Mouse (Mus musculus): ENCODE measurements around the gene Pfkp. TPM values are rescaled to one million over a fixed set of nuclear protein-coding genes. Genes with fewer than 3 reads are reported as not detected.

Gene Pfkp
- polyA plus RNA-seq, 1 experiment, result 34.7 TPM

- TF ChIP-seq GATA1 (IDR thresholded peaks at IDR 0.05; ENCODE audit: low read length), result no peak
Observed at GRCm38 (mm10) chr13:6590846-6591245, 57.7 kb downstream of the Pfkp start.

GRCm38 (mm10) chr13:6586009-6586408, 62.6 kb downstream of the Pfkp start:
- no peak for TF ChIP-seq GATA1 (IDR thresholded peaks at IDR 0.05; ENCODE audit: low read length)

- TF ChIP-seq GATA1 (IDR thresholded peaks at IDR 0.05; ENCODE audit: low read length), result no peak
Observed at GRCm38 (mm10) chr13:6583499-6584125, 65.0 kb downstream of the Pfkp start.

DNA sequence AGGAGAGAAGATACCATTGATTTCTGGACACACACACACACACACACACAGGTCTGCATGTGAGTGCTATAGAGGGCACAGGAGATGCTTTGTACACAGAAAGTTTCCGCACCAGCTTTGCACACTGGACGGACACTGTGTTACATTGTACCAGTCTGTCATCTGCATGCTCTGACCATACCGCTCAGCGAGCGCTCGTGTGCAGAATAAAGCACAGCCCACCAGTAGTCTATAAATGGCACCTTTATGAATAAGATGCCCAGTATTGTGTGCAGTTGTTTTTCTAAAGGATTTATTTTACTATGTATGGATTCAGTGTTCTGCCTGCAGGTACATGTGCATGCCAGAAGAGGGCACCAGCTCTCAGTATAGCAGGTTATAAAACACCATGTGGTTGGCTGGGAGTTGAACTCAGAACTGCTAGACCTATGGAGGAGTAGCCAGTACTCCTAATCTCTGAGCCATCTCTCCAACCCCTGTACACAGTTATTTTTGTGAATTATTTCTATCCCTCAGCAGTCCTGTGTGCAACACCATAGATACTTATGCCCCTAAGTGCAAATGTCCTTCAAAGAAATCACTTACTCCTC, 72.6 kb downstream of the Pfkp start:
- TF ChIP-seq GATA1 (IDR thresholded peaks at IDR 0.05; ENCODE audit: low read length), result no peak

GRCm38 (mm10) chr13:6565571-6565970, 83.0 kb downstream of the Pfkp start:
- no peak for TF ChIP-seq GATA1 (IDR thresholded peaks at IDR 0.05; ENCODE audit: low read length)

DNA sequence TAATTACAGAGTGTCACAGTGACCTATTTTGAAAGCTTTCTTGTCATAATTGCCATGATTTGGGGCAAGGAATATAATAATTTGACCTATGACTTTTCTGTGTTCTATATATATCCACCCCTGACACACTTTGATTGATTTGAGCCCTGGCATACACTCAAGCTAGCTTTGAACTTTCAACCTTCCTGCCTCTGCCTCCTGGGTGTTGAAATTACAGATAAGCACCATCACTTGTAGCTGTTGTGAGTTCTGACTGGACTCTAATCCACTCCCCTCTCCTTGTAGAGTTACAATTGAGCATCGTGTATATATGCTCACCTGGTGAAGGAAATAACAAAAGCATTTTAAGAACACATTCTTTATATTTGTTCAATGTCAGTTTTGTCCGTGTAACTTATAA, 86.2 kb downstream of the Pfkp start:
- no peak for TF ChIP-seq GATA1 (IDR thresholded peaks at IDR 0.05; ENCODE audit: low read length)

DNA sequence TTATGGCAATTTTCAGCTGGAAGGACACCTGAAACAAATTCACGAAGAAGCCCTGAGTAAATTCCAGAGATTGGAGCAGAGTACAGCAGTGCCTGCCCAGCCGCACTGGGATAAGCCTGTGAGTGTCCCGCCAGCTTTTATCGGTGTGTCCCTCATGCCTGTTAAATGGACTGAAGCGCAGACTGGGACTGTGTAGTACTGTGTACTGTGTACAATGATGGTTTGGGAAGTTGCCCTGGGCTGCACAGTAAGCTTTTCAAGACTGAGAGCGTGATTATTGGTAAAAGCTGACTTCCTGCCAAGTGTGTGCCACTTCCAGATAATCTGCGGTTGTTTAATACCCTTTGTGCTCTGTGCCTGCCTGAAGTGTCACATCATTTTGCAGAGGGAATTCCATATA, 90.8 kb downstream of the Pfkp start:
- no peak for TF ChIP-seq GATA1 (IDR thresholded peaks at IDR 0.05; ENCODE audit: low read length)

GRCm38 (mm10) chr13:6555656-6556055, 92.9 kb downstream of the Pfkp start:
- TF ChIP-seq GATA1 (IDR thresholded peaks at IDR 0.05; ENCODE audit: low read length), result no peak

DNA sequence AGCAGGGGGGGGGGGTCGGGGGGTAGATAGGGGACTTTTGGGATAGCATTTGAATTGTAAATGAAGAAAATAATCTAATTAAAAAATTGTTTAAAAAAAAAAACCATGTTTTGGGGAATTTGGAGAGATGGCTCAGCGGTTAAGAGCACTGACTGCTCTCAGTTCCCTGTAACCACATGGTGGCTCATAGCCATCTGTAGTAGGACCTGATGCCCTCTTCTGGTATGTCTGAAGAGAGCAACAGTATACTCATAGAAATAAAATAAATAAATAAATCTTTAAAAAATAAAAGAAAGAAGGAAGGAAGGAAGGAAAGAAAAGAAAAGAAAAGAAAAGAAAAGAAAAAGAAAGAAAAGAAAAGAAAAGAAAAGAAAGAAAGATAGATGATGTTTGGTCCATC, 94.9 kb downstream of the Pfkp start:
- no peak for TF ChIP-seq GATA1 (IDR thresholded peaks at IDR 0.05; ENCODE audit: low read length)

DNA sequence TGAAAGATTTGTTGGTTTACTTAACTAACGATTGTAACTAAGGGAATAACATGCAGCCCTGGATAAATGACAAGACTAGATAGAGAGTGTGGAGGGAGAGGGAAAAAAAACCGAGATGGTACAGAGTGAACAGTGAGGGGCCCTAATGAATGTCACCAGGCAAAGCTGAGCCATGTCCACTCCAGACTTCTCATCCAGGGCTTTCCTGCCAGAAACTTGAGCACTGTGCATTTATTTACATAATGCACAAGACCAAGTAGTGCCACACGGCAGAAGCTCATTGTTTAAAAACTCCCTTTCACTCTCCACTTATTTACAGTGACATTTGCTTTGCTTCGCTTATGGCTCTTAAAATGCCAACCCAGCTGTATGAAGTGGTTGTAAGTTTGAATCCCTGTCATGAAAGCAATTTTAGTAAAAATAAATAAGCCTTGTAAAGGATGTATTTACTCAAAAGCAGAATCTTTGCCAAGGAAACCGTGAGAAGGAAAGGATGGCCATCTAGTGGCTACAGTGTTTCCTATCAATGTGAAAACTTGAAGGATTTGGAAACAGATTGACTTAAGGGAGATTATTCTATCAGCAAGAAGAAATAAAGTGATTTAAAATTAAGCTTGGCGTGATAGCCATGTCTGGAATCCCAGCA, 113.2 kb downstream of the Pfkp start:
- TF ChIP-seq GATA1 (IDR thresholded peaks at IDR 0.05; ENCODE audit: low read length), result no peak

- no peak for TF ChIP-seq GATA1 (IDR thresholded peaks at IDR 0.05; ENCODE audit: low read length)
Observed at GRCm38 (mm10) chr13:6532683-6533082, 115.9 kb downstream of the Pfkp start.

Other genes starting within 250 kb of the Pfkp start
- gene Pitrm1, start 100.6 kb downstream of the Pfkp start, polyA plus RNA-seq (2012), result 13.7 and 27.9 TPM in 2 replicates